Mouse (Mus musculus): ENCODE data around the gene Bpifa3.
A peak's percentile ranks its signal among the peaks of the same experiment; 100 is the strongest.
"Not testable (repeated sequence)": the region's sequence is repeated elsewhere in the genome, so short reads cannot be mapped to it uniquely, and the experiment has no call there.

Bpifa3 gene

DNA sequence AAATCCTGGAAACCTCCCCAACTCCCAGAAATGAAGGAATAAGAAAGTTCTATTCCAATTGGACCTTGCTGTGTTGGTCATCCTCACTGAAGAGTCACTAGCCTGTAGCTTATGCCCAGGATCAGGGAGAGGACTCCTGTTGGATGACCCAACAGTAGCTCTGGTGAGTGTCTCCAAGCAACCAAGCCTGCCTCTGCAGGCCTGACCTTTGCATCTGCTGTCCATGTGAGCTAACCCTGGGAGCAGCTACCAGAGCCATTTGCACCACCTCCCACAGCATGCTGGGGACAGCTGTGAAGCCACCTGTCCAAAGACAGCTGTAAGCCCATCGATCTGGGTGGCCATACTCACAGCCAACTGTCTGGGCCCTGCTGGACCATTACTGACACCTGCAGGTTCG, at the start of gene Bpifa3:
TSS of gene Bpifa3 (plus strand) at position 217 of the 400 bp plus-strand sequence.
- DNase-seq: no peak

- DNase-seq: peak; percentile 1
These were observed 32.4 kb upstream of the Bpifa3 start for GRCm38 (mm10) chr2:154097734-154098133.

DNA sequence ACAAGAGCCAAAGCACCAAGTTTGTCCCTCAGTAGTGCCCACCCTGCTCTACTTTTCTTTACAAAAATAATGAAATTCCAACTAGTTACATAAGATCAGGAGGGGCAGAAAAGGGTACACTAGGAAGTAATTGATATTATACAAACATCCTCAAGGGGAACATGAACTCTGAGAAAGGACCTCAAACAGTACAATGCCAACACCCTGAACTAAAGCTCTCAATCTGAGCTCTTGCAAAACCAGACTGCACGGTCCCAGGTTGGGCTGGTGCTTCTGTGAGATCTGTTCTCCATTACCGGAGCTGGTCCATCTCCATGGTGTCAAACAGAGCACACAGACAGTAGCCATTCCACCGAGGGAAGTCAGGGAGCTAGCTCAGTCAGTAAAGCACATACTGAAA, 12.8 kb upstream of the Bpifa3 start:
- DNase-seq: no peak

- no peak for DNase-seq
These were observed 12.4 kb downstream of the Bpifa3 start, which contains the start of gene Bpifa1 for GRCm38 (mm10) chr2:154142580-154142979. Bpifa1 (plus strand) TSS chr2:154142880.

- no peak for DNase-seq
These were observed 13.6 kb downstream of the Bpifa3 start for GRCm38 (mm10) chr2:154143735-154144134.

DNA sequence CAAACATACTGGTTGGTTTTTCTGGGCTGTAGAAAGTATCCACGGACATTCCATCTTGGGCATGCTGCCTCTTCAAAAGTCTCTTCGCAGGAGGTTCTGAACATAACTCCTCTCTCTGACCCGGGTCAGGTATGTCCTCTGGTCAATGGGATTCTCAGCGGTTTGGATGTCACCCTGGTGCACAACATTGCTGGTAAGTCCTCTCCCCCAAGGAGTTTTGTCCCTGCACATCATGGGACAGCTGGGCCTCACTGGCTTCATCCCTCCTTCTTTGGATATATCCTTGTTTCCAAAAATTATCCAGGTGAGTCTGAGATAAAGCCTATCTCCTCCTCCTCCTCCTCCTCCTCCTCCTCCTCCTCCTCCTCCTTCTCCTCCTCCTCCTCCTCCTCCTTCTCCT, 17.4 kb downstream of the Bpifa3 start:
- DNase-seq: no peak

GRCm38 (mm10) chr2:154158433-154158832, 28.3 kb downstream of the Bpifa3 start:
- no peak for DNase-seq

DNA sequence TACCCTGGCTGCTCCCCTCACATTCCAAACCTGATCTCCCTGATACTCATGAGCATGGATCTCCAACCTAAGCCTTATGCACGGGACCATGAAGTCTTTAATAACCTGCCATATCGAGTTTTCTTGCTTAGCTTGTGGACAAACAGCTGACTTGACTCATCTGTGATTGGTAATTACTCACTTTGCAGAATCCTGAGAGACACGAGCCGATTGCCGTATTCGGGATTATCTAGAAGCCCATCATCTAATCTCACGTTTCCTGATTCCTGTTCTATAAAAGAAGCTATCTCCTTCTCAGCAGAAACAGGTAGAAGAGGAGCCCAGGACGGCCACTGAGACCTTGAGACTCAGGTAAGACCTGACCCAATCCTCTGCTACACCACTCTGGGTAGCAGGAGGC, 32.2 kb downstream of the Bpifa3 start, which contains the start of gene Bpifa5:
TSS of gene Bpifa5 (plus strand) at position 301 of the 400 bp plus-strand sequence.
- DNase-seq: no peak

- no peak for DNase-seq
These were observed 33.2 kb downstream of the Bpifa3 start for GRCm38 (mm10) chr2:154163306-154163705.

DNA sequence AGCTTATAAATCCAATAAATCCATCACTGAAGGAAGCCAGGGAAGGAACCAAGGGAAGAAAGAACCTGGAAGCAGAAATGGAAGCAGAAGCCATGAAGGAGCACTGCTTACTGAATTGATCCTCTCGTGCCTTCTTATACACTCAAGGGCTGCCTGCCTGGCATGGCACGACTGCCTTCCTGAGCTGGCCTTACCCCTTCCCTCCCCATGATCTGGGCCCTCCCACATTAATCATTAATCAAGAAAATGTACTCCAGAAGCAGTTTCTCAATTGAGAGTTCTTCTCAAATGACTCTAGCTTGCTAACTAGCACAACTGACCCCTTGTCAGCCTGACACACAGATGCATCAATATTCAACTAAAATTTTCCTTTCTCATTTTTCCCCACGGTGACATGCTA, 39.0 kb downstream of the Bpifa3 start:
- no peak for DNase-seq

- DNase-seq: no peak
These were observed 41.5 kb downstream of the Bpifa3 start for GRCm38 (mm10) chr2:154171621-154172020.

GRCm38 (mm10) chr2:154173313-154173712, 43.2 kb downstream of the Bpifa3 start:
- no peak for DNase-seq

DNA sequence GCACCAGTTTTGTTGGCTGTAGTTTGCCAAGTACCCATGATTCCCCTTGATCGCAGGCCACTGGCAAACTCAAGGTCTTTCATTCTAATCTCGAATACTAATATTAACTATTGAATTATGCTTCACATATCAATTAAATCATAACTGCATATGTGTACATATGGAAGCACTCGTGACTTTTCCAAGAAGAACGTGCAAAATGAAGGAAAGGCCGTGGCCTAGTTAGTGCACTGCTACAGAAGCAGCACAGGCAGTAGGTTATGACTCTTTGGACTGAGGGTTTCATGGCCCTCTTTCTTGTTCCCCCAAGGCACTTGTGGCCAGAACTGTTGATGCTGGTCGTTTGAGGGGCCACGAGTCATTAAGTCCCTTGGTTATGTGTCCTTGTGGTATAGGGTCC, 51.8 kb downstream of the Bpifa3 start:
- DNase-seq: not testable (repeated sequence)

- not testable (repeated sequence) for DNase-seq
These were observed 52.9 kb downstream of the Bpifa3 start for GRCm38 (mm10) chr2:154183061-154183460.

DNA sequence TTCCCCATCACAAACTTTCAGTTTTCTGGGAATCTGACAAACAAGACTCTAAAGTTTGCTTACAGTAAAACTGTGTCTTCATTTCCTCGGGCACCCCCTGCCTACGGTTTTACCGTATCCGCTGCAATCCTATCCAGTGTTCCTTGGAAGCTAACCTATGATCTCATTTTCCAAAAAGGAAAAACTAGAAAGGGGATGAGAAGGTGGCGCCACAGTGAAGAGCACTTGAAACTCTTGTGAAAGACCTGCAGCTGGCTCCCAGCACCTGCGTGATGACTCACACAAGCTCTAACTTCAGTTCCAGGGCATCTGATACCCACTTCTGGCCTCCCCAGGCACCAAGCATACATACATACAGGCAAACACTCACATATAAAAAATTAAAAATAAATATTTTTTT, 55.2 kb downstream of the Bpifa3 start:
- no peak for DNase-seq

DNA sequence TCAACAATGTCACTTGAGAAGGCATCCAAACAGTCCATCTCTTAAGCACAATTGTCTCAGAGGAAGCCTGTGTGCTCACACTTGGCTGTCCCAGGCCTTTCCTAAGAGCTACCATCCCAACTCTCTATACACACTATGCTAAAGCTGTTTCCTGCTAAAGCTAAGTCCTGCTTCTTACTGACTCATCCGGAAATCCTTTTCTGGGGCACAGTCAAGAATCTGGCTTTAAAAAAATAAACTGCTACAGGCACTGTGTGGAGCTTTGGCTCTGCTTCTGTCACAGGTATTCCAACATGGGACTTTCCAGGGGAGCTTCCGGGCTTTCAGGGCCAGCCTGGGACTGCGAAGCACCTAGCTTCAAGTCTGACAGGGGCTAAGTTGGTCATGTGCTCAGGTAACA, 55.6 kb downstream of the Bpifa3 start:
- DNase-seq: no peak

DNA sequence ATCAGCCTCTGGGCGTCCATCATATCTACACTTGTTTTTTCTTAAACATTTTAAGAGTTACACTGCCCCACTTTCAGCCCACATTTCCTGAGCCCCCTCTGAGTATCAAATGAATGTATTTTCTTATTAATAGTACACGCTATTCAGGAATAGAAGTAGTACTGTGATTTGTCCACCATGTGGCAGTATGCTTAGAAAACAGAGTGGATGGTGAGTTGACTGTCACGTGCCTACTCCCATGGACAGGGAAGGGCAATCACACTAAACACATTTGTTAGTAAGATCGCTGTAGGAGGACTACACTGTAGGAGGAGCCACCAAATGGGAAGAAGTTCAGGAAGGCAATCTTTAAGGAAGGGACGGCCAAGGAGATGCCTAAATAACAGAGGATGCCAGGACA, 57.3 kb downstream of the Bpifa3 start:
- no peak for DNase-seq

Measured in cerebellum, adult 8-10 months (tissue).